Mouse (Mus musculus) C2C12 (cell line): Measurements from ENCODE around the gene Cldn20.

Experiments
- CEBPB ChIP-seq: IDR thresholded peaks from one replicate; pipeline ENCODE4 v1.6.1; 2011; ENCODE audit warnings: low read depth, mild to moderate bottlenecking, control low read depth, moderate library complexity
- CTCF ChIP-seq: IDR thresholded peaks from one replicate; pipeline ENCODE4 v1.5.1; 2011; ENCODE audit not compliant: control insufficient read depth, insufficient read depth, insufficient read length
- MAX ChIP-seq: IDR thresholded peaks from one replicate; pipeline ENCODE4 v1.6.1; 2011; ENCODE audit warnings: mild to moderate bottlenecking, control low read depth
- MYOG ChIP-seq: IDR thresholded peaks from one replicate; pipeline ENCODE4 v1.6.1; 2011; ENCODE audit not compliant: control insufficient read depth, insufficient read length; ENCODE audit errors: extremely low read depth
- USF1 ChIP-seq: IDR thresholded peaks from one replicate; pipeline ENCODE4 v1.6.1; 2011; ENCODE audit warnings: low read depth, mild to moderate bottlenecking, control low read depth, moderate library complexity

DNA sequence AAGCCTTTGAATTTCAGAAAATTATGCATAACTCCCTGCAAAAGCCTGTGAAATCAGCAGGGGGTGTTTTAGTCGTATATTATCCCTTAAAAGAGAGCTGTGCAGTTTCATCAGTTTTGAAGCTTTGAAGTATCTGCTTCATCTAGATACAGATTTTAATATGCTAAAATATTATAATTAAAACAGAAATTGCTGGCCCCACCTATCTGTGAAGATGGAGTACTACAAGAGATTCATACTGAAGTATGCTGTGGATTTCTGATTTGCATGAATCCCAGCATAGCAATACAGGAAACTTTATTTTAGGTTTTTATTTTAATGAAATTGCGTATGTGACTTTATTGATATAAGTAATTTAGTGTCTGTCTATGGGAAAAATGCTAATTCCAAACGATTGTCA lies 28.2 kb downstream of the Cldn20 start:
- TF ChIP-seq CTCF (no peak), CEBPB (no peak), MAX (no peak), USF1 (no peak), MYOG (no peak)
